Mouse (Mus musculus): ENCODE data around the gene Atp6v1g1.

Atp6v1g1 gene

DNA sequence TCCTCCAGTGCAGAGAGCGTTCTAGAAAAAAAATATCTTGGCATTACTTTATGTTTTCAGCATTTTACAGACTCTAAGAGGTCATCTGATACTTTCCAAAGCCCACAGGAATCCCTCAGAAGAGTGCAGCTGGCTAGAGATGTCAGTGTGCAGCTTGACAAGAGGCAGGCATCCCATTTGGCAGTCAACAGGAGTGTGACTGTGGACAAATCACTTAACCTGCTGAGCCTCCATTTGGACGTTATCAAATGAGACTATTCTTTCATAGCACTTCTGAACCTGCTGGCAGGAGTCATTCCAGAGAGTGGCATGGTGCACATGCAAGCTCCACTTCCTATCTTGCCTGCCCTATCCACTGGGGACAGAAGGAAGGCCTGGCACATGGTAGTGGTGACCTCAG lies 2.4 kb upstream of the Atp6v1g1 start:
- Histone ChIP-seq H3K4me1 (replicated peaks; ENCODE audit: low read depth, low read length) (peaks cover 26% of the 10 kb centered on the region), H3K27me3 (ENCODE audit: insufficient read depth, low read length) (0 out of 2 replicates have a peak, but pooled peaks cover 1% of the 10 kb centered on the region), H3K36me3 (ENCODE audit: insufficient read depth, low read length) (peaks cover 13% of the 10 kb centered on the region), H3K9me3 (ENCODE audit: low read length) (no peaks in the 10 kb centered on the region), H3K4me3 (replicated peaks; ENCODE audit: low read length) (no peak overlapping the region)
- TF ChIP-seq NANOG (IDR thresholded peaks at IDR 0.05; ENCODE audit: borderline replicate concordance, low read length) (no peak), CTCF (conservative IDR thresholded peaks at IDR 0.05; ENCODE audit: low read length) (no peak), POU5F1 (IDR thresholded peaks at IDR 0.05; ENCODE audit: borderline replicate concordance, low read length) (no peak)

DNA sequence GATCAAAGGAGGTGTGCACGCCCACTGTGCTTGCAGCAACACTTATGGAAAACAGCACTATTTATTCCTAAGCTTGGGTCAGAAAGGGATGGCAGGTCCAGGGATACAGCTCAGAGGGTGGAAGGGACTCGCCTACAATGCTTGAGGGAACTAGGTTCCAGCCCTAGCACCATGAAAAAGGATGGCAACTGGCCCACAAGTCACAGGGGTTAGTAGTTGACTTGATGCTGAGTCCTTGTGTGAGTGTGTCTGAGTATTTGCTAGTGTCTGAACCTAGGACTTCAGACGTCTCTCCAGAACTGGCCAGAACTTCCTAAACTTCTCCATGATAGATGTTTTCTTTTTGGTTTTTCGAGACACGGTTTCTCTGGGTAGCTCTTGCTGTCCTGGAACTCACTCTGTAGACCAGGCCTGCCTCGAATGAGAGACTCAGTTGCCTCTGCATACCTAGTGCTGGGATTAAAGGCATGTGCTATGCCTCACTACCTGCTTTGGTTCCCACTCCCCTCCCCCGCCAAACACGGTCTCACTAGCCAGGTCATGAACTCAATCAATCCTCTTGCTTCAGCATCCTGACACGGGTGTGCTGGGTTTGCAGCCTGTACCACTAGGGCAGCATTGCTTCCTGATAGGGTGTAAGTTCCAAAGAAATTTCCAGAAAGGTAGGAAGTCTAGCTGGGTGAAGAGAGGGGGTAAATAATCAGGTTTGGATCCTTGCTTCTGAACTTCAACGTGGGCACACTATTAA lies 652 bp upstream of the Atp6v1g1 start:
- Histone ChIP-seq H3K9me3 (ENCODE audit: low read length) (no peaks in the 10 kb centered on the region), H3K4me1 (replicated peaks; ENCODE audit: low read depth, low read length) (peaks cover 41% of the 10 kb centered on the region), H3K27me3 (ENCODE audit: insufficient read depth, low read length) (no peaks in the 10 kb centered on the region), H3K36me3 (ENCODE audit: insufficient read depth, low read length) (peaks cover 29% of the 10 kb centered on the region), H3K4me3 (replicated peaks; ENCODE audit: low read length) (peak overlapping the region; percentile 41; the same call in 1 of the 2 replicates)
- TF ChIP-seq CTCF (conservative IDR thresholded peaks at IDR 0.05; ENCODE audit: low read length) (no peak), POU5F1 (IDR thresholded peaks at IDR 0.05; ENCODE audit: borderline replicate concordance, low read length) (no peak), NANOG (IDR thresholded peaks at IDR 0.05; ENCODE audit: borderline replicate concordance, low read length) (no peak)

DNA sequence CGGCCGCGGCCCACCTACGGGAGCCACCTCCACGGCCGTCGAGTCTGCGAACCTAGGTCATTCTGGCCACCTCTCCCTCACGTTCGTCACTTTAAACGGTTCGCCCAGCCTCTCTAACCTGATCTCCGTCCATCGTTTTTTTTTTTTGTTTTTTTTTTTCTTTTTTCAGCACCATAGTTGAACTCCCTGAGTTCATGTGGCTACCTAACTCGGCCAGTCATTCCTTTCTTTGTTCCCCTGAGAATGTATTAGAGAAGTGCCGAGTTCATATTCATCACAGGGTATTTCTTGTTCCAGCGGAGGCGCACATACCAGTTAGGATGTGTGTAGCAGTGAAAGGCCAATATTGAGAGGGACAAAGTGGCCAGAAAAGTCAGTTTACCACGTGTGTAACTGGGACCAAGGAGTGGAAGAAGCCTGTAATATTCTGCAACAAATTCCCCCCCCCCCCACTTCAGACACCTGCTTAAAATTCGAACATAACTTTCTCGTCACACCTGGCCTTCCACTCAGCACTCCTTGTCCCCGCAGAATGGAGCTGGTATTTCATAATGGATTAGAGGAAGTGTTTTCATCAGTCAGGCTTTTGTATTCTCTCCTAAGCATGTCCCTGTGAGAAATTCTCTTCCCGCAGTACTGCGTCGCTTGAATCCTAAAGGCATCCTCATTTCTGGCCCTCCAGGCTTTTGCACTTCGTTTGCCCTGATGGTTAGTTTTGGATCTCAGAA lies 823 bp downstream of the Atp6v1g1 start:
- Histone ChIP-seq H3K9me3 (ENCODE audit: low read length) (no peaks in the 10 kb centered on the region), H3K27me3 (ENCODE audit: insufficient read depth, low read length) (no peaks in the 10 kb centered on the region)
- no peak for TF ChIP-seq NANOG (IDR thresholded peaks at IDR 0.05; ENCODE audit: borderline replicate concordance, low read length)

DNA sequence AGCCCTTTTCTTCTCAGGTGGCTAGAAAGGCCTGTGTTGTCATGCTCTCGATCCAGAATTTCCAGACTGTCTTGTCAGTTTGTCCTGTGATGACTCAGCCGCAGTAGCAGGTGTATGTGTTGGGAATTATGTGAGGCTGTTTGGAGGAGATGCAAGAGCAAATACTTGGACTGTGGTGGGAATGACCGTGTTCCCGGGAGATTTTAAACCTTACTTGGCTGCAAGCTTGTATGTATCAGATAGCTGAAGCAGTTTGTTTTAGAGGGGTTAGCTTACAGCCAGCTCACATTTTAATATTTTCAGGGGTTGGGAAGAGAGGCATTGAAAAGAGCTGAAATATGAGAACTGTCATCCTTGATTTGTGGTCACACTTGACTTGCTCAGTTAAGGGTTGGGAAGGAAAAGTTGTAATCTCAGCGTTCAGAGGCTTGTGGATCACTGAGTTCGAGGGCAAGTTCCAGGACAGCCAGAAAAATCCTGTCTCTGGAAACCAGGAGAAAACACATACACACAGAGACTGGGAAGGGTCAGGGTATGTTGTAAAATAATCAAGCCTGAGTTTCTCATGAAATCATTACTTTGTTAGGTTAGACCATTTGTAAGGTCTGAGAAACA lies 2.0 kb downstream of the Atp6v1g1 start:
- Histone ChIP-seq H3K27me3 (ENCODE audit: insufficient read depth, low read length) (no peaks in the 10 kb centered on the region), H3K36me3 (ENCODE audit: insufficient read depth, low read length) (peaks cover 50% of the 10 kb centered on the region), H3K9me3 (ENCODE audit: low read length) (no peaks in the 10 kb centered on the region), H3K4me3 (replicated peaks; ENCODE audit: low read length) (peak overlapping the region; percentile 85), H3K4me1 (replicated peaks; ENCODE audit: low read depth, low read length) (peaks cover 41% of the 10 kb centered on the region)
- no peak for TF ChIP-seq NANOG (IDR thresholded peaks at IDR 0.05; ENCODE audit: borderline replicate concordance, low read length)
- TF ChIP-seq POU5F1 (IDR thresholded peaks at IDR 0.05; ENCODE audit: borderline replicate concordance, low read length): no peak
- TF ChIP-seq CTCF (conservative IDR thresholded peaks at IDR 0.05; ENCODE audit: low read length): no peak

More for the DNA sequence above, 823 bp downstream of the Atp6v1g1 start:
- Histone ChIP-seq H3K4me1 (replicated peaks; ENCODE audit: low read depth, low read length) (peaks cover 41% of the 10 kb centered on the region), H3K4me3 (replicated peaks; ENCODE audit: low read length) (peak overlapping the region; percentile 85), H3K36me3 (ENCODE audit: insufficient read depth, low read length) (peaks cover 39% of the 10 kb centered on the region)

DNA sequence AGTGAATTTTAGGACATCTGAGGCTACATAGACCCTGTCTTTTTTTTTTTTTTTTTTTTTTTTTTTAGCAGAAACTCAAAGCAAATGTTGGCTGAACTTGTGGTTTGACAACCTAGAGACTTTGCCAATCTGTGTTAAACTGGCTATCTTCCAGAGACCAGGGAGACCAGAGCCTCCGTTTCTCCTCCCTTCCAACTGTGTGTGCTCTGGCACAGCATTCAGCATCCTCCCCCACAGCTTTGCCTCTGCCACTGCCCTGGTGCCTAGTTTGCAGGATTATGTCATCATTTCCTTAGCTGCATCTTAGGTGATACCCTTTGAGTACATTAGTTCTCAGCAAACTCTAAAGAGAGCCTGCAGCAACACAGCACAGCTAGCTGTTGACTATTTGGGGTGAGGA lies 3.2 kb downstream of the Atp6v1g1 start:
- no peaks in the 10 kb centered on the region for H3K9me3 ChIP-seq (ENCODE audit: low read length)
- peaks cover 63% of the 10 kb centered on the region for H3K36me3 ChIP-seq (ENCODE audit: insufficient read depth, low read length)
- TF ChIP-seq CTCF (conservative IDR thresholded peaks at IDR 0.05; ENCODE audit: low read length): no peak
- no peak for TF ChIP-seq POU5F1 (IDR thresholded peaks at IDR 0.05; ENCODE audit: borderline replicate concordance, low read length)
- TF ChIP-seq NANOG (IDR thresholded peaks at IDR 0.05; ENCODE audit: borderline replicate concordance, low read length): no peak
- no peak overlapping the region for H3K4me3 ChIP-seq (replicated peaks; ENCODE audit: low read length)
- H3K27me3 ChIP-seq (ENCODE audit: insufficient read depth, low read length): no peaks in the 10 kb centered on the region
- peaks cover 41% of the 10 kb centered on the region for H3K4me1 ChIP-seq (replicated peaks; ENCODE audit: low read depth, low read length)

DNA sequence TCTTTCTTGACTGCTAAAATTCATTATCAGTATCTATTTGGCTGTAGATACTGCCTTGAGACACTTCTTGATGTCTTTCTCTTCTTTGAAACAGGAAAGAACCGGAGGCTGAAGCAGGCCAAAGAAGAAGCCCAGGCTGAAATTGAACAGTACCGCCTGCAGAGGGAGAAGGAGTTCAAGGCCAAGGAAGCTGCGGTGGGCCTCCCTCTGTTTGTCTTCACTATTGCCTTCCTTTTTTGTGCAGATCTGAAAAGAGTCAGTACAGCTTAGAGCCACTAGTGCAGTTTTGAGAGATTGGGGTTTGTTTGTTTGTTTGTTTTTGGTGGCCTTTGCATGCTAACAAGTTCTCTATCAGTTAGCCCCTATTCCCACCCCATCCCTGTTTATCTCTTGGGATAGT lies 3.9 kb downstream of the Atp6v1g1 start:
- peaks cover 41% of the 10 kb centered on the region for H3K4me1 ChIP-seq (replicated peaks; ENCODE audit: low read depth, low read length)
- H3K27me3 ChIP-seq (ENCODE audit: insufficient read depth, low read length): no peaks in the 10 kb centered on the region
- no peak overlapping the region for H3K4me3 ChIP-seq (replicated peaks; ENCODE audit: low read length)
- H3K36me3 ChIP-seq (ENCODE audit: insufficient read depth, low read length): peaks cover 68% of the 10 kb centered on the region
- no peaks in the 10 kb centered on the region for H3K9me3 ChIP-seq (ENCODE audit: low read length)
- TF ChIP-seq POU5F1 (IDR thresholded peaks at IDR 0.05; ENCODE audit: borderline replicate concordance, low read length): no peak
- no peak for TF ChIP-seq CTCF (conservative IDR thresholded peaks at IDR 0.05; ENCODE audit: low read length)

DNA sequence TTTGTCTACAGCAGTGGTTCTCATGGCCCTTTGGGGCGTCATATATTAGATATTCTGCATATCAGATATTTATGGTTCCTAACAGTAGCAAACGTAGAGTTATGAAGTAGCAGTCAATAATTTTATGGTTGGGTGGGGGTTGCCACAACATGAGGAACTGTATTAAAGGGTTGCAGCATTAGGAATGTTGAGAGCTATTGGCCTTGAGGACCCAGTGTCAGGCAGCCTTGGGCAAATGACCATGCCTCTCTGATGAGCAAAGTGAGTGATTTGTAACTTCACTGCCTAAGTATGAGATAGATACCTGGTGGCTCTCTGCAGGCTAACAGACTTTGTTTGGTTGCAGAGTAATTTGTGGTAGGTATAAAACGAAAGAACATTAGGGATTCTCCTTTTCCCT lies 6.3 kb downstream of the Atp6v1g1 start:
- Histone ChIP-seq H3K36me3 (ENCODE audit: insufficient read depth, low read length) (peaks cover 79% of the 10 kb centered on the region), H3K4me3 (replicated peaks; ENCODE audit: low read length) (no peak overlapping the region), H3K4me1 (replicated peaks; ENCODE audit: low read depth, low read length) (peaks cover 41% of the 10 kb centered on the region), H3K27me3 (ENCODE audit: insufficient read depth, low read length) (no peaks in the 10 kb centered on the region), H3K9me3 (ENCODE audit: low read length) (no peaks in the 10 kb centered on the region)
- TF ChIP-seq CTCF (conservative IDR thresholded peaks at IDR 0.05; ENCODE audit: low read length) (no peak), NANOG (IDR thresholded peaks at IDR 0.05; ENCODE audit: borderline replicate concordance, low read length) (no peak), POU5F1 (IDR thresholded peaks at IDR 0.05; ENCODE audit: borderline replicate concordance, low read length) (no peak)

DNA sequence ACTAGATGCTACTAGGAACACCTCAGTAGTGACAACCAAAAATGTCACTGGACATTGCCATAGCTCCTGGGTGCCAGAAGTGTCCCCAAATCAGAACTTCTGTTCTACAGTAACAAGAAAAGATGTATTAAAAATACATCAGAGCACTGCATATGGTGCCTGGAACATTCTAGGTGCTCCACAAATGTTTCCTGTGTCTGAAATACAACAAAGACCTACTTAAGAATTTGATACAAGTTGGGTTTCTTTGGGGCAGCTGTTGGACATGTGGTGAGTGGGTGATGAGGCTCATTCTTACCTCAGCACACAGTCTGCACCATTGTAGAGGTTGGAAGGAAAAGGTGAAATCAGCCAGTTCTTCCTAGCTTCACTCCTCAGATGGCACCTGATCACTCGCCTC lies 8.3 kb downstream of the Atp6v1g1 start:
- Histone ChIP-seq H3K4me1 (replicated peaks; ENCODE audit: low read depth, low read length) (peaks cover 40% of the 10 kb centered on the region), H3K27me3 (ENCODE audit: insufficient read depth, low read length) (no peaks in the 10 kb centered on the region), H3K9me3 (ENCODE audit: low read length) (no peaks in the 10 kb centered on the region), H3K36me3 (ENCODE audit: insufficient read depth, low read length) (peaks cover 65% of the 10 kb centered on the region), H3K4me3 (replicated peaks; ENCODE audit: low read length) (no peak overlapping the region)
- TF ChIP-seq CTCF (conservative IDR thresholded peaks at IDR 0.05; ENCODE audit: low read length) (no peak), POU5F1 (IDR thresholded peaks at IDR 0.05; ENCODE audit: borderline replicate concordance, low read length) (no peak)
